Comparison of ENCODE assay signal across 23 mouse cellular contexts in genomic region chr5:130056303-130056702, GRCm38 (mm10). TPM values are rescaled to one million over a fixed set of nuclear protein-coding genes. Genes with fewer than 3 reads are reported as not detected.
A peak's percentile ranks its signal among the peaks of the same experiment; 100 is the strongest.
DNase-seq lines count a peak whose midpoint lies in the region; ATAC-seq and TF ChIP-seq lines count a peak whose summit lies in the region.
"Had no signal": no experiment of that assay in that cellular context is flagged by ENCODE, and none has a peak within 500 bp of the region (broad histone marks: within the 10 kb centered on the region; RNA-seq: fewer than 3 reads in every experiment).

No protein-coding gene starts in this region.

- ATAC-seq in midbrain, embryonic 11.5 days (ENCODE audit: low FRiP score) = no peak
- no peak for ATAC-seq in midbrain, postnatal 0 days (ENCODE audit: low FRiP score)
- peak; percentile 47; the same call in 1 of the 2 replicates for ATAC-seq in liver, embryonic 12.5 days
- peak; percentile 35; the same call in 1 of the 2 replicates for ATAC-seq in liver, embryonic 14.5 days (ENCODE audit: insufficient read depth)
- no peak for ATAC-seq in hindbrain, embryonic 11.5 days (ENCODE audit: low FRiP score)
- ATAC-seq: forebrain, embryonic 13.5 days; forebrain, embryonic 15.5 days had no signal

- no peaks in the 10 kb centered on the region; the same call in 1 of the 2 replicates for H3K4me1 ChIP-seq in midbrain, embryonic 11.5 days (ENCODE audit: control insufficient read depth, insufficient read depth, low read length)
- no peaks in the 10 kb centered on the region for H3K4me1 ChIP-seq in midbrain, postnatal 0 days (ENCODE audit: insufficient read depth, low read length)
- H3K4me1 ChIP-seq in liver, embryonic 12.5 days = peaks cover 26% of the 10 kb centered on the region
- H3K4me1 ChIP-seq in liver, embryonic 14.5 days (replicated peaks; ENCODE audit: control insufficient read depth in 2 of 2, insufficient read depth in 2 of 2, low read length in 1 of 2) = peaks cover 0 to 6% of the 10 kb centered on the region in 2 experiments; a peak in 1 of 4 replicates
- no peaks in the 10 kb centered on the region for H3K4me1 ChIP-seq in hindbrain, embryonic 11.5 days (replicated peaks; ENCODE audit: control insufficient read depth, insufficient read depth, low read length)
- H3K4me1 ChIP-seq: embryonic facial prominence, embryonic 13.5 days; embryonic facial prominence, embryonic 15.5 days; forebrain, embryonic 10.5 days; forebrain, embryonic 13.5 days; forebrain, embryonic 15.5 days had no signal

- TF ChIP-seq CTCF in midbrain, postnatal 0 days (IDR thresholded peaks at IDR 0.05) = no peak
- no peak for TF ChIP-seq CTCF in liver, embryonic 14.5 days (IDR thresholded peaks at IDR 0.05; ENCODE audit: low read depth)

- 93% methylated on average over 2 of the region's 2 CpGs for WGBS in midbrain, embryonic 11.5 days
- 94% methylated on average over 2 of the region's 2 CpGs for WGBS in midbrain, postnatal 0 days
- 53% methylated on average over 2 of the region's 2 CpGs for whole genome bisulfite sequencing in liver, embryonic 12.5 days (ENCODE audit: insufficient replicate concordance)
- 37% methylated on average over 2 of the region's 2 CpGs for WGBS in liver, embryonic 14.5 days (ENCODE audit: insufficient replicate concordance)
- WGBS in hindbrain, embryonic 11.5 days = 95% methylated on average over 2 of the region's 2 CpGs

- no peak overlapping the region for H3K4me3 ChIP-seq in midbrain, embryonic 11.5 days (ENCODE audit: low read depth, low read length)
- no peak overlapping the region for H3K4me3 ChIP-seq in midbrain, postnatal 0 days (ENCODE audit: low read depth, low read length)
- H3K4me3 ChIP-seq in liver, embryonic 12.5 days = no peak overlapping the region
- H3K4me3 ChIP-seq in liver, embryonic 14.5 days (ENCODE audit: insufficient read depth in 1 of 2, low read depth in 2 of 2, low read length in 2 of 2) = no peak overlapping the region
- no peak overlapping the region for H3K4me3 ChIP-seq in hindbrain, embryonic 11.5 days (ENCODE audit: low read depth, low read length)
- H3K4me3 ChIP-seq: embryonic facial prominence, embryonic 13.5 days; embryonic facial prominence, embryonic 15.5 days; erythroblast, embryonic 14.5 days; forebrain, embryonic 10.5 days; forebrain, embryonic 13.5 days; forebrain, embryonic 15.5 days had no signal

- no peak overlapping the region for H3K27ac ChIP-seq in midbrain, embryonic 11.5 days (ENCODE audit: low read depth, low read length)
- no peak overlapping the region for H3K27ac ChIP-seq in midbrain, postnatal 0 days (ENCODE audit: low read depth, low read length)
- H3K27ac ChIP-seq in liver, embryonic 12.5 days = no peak overlapping the region
- no peak overlapping the region for H3K27ac ChIP-seq in liver, embryonic 14.5 days
- no peak overlapping the region for H3K27ac ChIP-seq in hindbrain, embryonic 11.5 days (ENCODE audit: low read depth, low read length)
- H3K27ac ChIP-seq: embryonic facial prominence, embryonic 13.5 days; embryonic facial prominence, embryonic 15.5 days; forebrain, embryonic 10.5 days; forebrain, embryonic 13.5 days; forebrain, embryonic 15.5 days had no signal

- H3K27me3 ChIP-seq in midbrain, embryonic 11.5 days (ENCODE audit: control insufficient read depth, insufficient read depth, low read length) = no peaks in the 10 kb centered on the region
- H3K27me3 ChIP-seq in midbrain, postnatal 0 days (ENCODE audit: insufficient read depth, low read length) = no peaks in the 10 kb centered on the region
- H3K27me3 ChIP-seq in liver, embryonic 12.5 days (replicated peaks) = no peaks in the 10 kb centered on the region
- H3K27me3 ChIP-seq in liver, embryonic 14.5 days (ENCODE audit: control insufficient read depth, insufficient read depth, low read length) = no peaks in the 10 kb centered on the region
- no peaks in the 10 kb centered on the region for H3K27me3 ChIP-seq in hindbrain, embryonic 11.5 days (ENCODE audit: control insufficient read depth, insufficient read depth, low read length)
- H3K27me3 ChIP-seq: embryonic facial prominence, embryonic 13.5 days; embryonic facial prominence, embryonic 15.5 days; forebrain, embryonic 13.5 days; forebrain, embryonic 15.5 days had no signal

- H3K36me3 ChIP-seq in midbrain, embryonic 11.5 days (ENCODE audit: control insufficient read depth, insufficient read depth, low read length) = peaks cover 3% of the 10 kb centered on the region; the same call in 1 of the 2 replicates
- peaks cover 14% of the 10 kb centered on the region for H3K36me3 ChIP-seq in midbrain, postnatal 0 days (ENCODE audit: insufficient read depth, low read length)
- H3K36me3 ChIP-seq in liver, embryonic 12.5 days = peaks cover 71% of the 10 kb centered on the region
- H3K36me3 ChIP-seq in liver, embryonic 14.5 days (replicated peaks; ENCODE audit: control insufficient read depth, insufficient read depth, low read depth) = peaks cover 5% of the 10 kb centered on the region; the same call in 1 of the 2 replicates
- H3K36me3 ChIP-seq in hindbrain, embryonic 11.5 days (ENCODE audit: control insufficient read depth, insufficient read depth, low read length) = peaks cover 1% of the 10 kb centered on the region; the same call in 1 of the 2 replicates

- no peaks in the 10 kb centered on the region for H3K9me3 ChIP-seq in midbrain, embryonic 11.5 days (ENCODE audit: control insufficient read depth, low read length)
- H3K9me3 ChIP-seq in midbrain, postnatal 0 days (ENCODE audit: low read length) = no peaks in the 10 kb centered on the region
- H3K9me3 ChIP-seq in liver, embryonic 12.5 days (replicated peaks) = no peaks in the 10 kb centered on the region
- no peaks in the 10 kb centered on the region for H3K9me3 ChIP-seq in liver, embryonic 14.5 days (ENCODE audit: control insufficient read depth, low read length)
- no peaks in the 10 kb centered on the region for H3K9me3 ChIP-seq in hindbrain, embryonic 11.5 days (ENCODE audit: control insufficient read depth, low read length)
- H3K9me3 ChIP-seq: embryonic facial prominence, embryonic 13.5 days; embryonic facial prominence, embryonic 15.5 days; forebrain, embryonic 10.5 days; forebrain, embryonic 13.5 days; forebrain, embryonic 15.5 days had no signal

- DNase-seq in midbrain, embryonic 11.5 days (ENCODE audit: low spot score, missing footprints) = peak; percentile 74
- DNase-seq in midbrain, postnatal 0 days (ENCODE audit: low spot score) = no peak
- DNase-seq in liver, embryonic 14.5 days (ENCODE audit: low read depth in 3 of 3, low spot score in 3 of 3) = no peak
- no peak for DNase-seq in hindbrain, embryonic 11.5 days (ENCODE audit: low spot score)
- no peak for DNase-seq in retina, postnatal 1 day
- no peak for DNase-seq in thymus, postnatal 25 days
- DNase-seq: adrenal gland, adult 2 months; adrenal gland, postnatal 10 days; adrenal gland, postnatal 25 days; cerebellum, adult 11 months; cerebellum, adult 18-20 months; cerebellum, adult 8-10 months; cerebellum, adult 9-11 months; cerebellum, postnatal 14 days; cerebellum, postnatal 36 days; embryo, embryonic 11 days had no signal

- H3K4me2 ChIP-seq in midbrain, embryonic 11.5 days = no peak overlapping the region
- H3K4me2 ChIP-seq in midbrain, postnatal 0 days (ENCODE audit: low read depth, low read length, poor library complexity, severe bottlenecking) = no peak overlapping the region
- no peak overlapping the region for H3K4me2 ChIP-seq in liver, embryonic 12.5 days
- H3K4me2 ChIP-seq in liver, embryonic 14.5 days (ENCODE audit: low read depth) = no peak overlapping the region
- H3K4me2 ChIP-seq in hindbrain, embryonic 11.5 days (replicated peaks; ENCODE audit: low read depth, low read length) = no peak overlapping the region
- H3K4me2 ChIP-seq: embryonic facial prominence, embryonic 13.5 days; embryonic facial prominence, embryonic 15.5 days; forebrain, embryonic 13.5 days; forebrain, embryonic 15.5 days had no signal

- TF ChIP-seq EP300 in liver, embryonic 14.5 days (IDR thresholded peaks at IDR 0.05; ENCODE audit: low read depth) = no peak

- no peak overlapping the region for H3K9ac ChIP-seq in midbrain, embryonic 11.5 days (ENCODE audit: low read length)
- H3K9ac ChIP-seq in midbrain, postnatal 0 days (replicated peaks; ENCODE audit: low read length, poor library complexity, severe bottlenecking) = no peak overlapping the region
- H3K9ac ChIP-seq in liver, embryonic 12.5 days = no peak overlapping the region
- no peak overlapping the region for H3K9ac ChIP-seq in liver, embryonic 14.5 days (replicated peaks)
- no peak overlapping the region for H3K9ac ChIP-seq in hindbrain, embryonic 11.5 days (ENCODE audit: low read depth, low read length)
- H3K9ac ChIP-seq: embryonic facial prominence, embryonic 13.5 days; embryonic facial prominence, embryonic 15.5 days; forebrain, embryonic 13.5 days; forebrain, embryonic 15.5 days had no signal

RNA-seq across cellular contexts. Expression of gene Tpst1, which starts 16.8 kb away (rescaled TPM):
- polyA plus RNA-seq in midbrain, embryonic 11.5 days (2014; fragmentation: Nextera tagmentation; extraction: Ambion mirVana) = 64.7 and 68.7 TPM in 2 replicates
- total RNA-seq in midbrain, postnatal 0 days (2014; rRNA removed) = 37.1 and 46.5 TPM in 2 replicates
- polyA plus RNA-seq in midbrain, postnatal 0 days (2015; fragmentation: Nextera tagmentation; extraction: Ambion mirVana) = 50.0 TPM in 2 replicates
- polyA plus RNA-seq in liver, embryonic 12.5 days (2016; fragmentation: Nextera tagmentation; extraction: Ambion mirVana) = 37.1 and 37.2 TPM in 2 replicates
- polyA plus RNA-seq in liver, embryonic 14.5 days (2012; rRNA removed) = 8.4 and 10.0 TPM in 2 replicates
- 22.3 and 22.8 TPM in 2 replicates for polyA plus RNA-seq in liver, embryonic 14.5 days (2014; fragmentation: Nextera tagmentation; extraction: Ambion mirVana)
- polyA plus RNA-seq in hindbrain, embryonic 11.5 days (2014; fragmentation: Nextera tagmentation; extraction: Ambion mirVana) = 61.5 and 63.7 TPM in 2 replicates

RNA-seq across cellular contexts. Expression of gene Crcp, which starts 27.2 kb away (rescaled TPM):
- 41.1 and 42.7 TPM in 2 replicates for polyA plus RNA-seq in midbrain, embryonic 11.5 days (2014; fragmentation: Nextera tagmentation; extraction: Ambion mirVana)
- total RNA-seq in midbrain, postnatal 0 days (2014; rRNA removed) = 54.0 and 63.3 TPM in 2 replicates
- 86.8 and 90.9 TPM in 2 replicates for polyA plus RNA-seq in midbrain, postnatal 0 days (2015; fragmentation: Nextera tagmentation; extraction: Ambion mirVana)
- polyA plus RNA-seq in liver, embryonic 12.5 days (2016; fragmentation: Nextera tagmentation; extraction: Ambion mirVana) = 33.9 and 34.7 TPM in 2 replicates
- polyA plus RNA-seq in liver, embryonic 14.5 days (2012; rRNA removed) = 8.6 and 15.8 TPM in 2 replicates
- 14.7 and 16.1 TPM in 2 replicates for polyA plus RNA-seq in liver, embryonic 14.5 days (2014; fragmentation: Nextera tagmentation; extraction: Ambion mirVana)
- 42.2 and 44.8 TPM in 2 replicates for polyA plus RNA-seq in hindbrain, embryonic 11.5 days (2014; fragmentation: Nextera tagmentation; extraction: Ambion mirVana)

RNA-seq across cellular contexts. Expression of gene Asl, which starts 27.3 kb away (rescaled TPM):
- 24.2 and 30.1 TPM in 2 replicates for polyA plus RNA-seq in midbrain, embryonic 11.5 days (2014; fragmentation: Nextera tagmentation; extraction: Ambion mirVana)
- 34.0 and 39.1 TPM in 2 replicates for total RNA-seq in midbrain, postnatal 0 days (2014; rRNA removed)
- 52.8 and 54.0 TPM in 2 replicates for polyA plus RNA-seq in midbrain, postnatal 0 days (2015; fragmentation: Nextera tagmentation; extraction: Ambion mirVana)
- polyA plus RNA-seq in liver, embryonic 12.5 days (2016; fragmentation: Nextera tagmentation; extraction: Ambion mirVana) = 39.1 and 41.1 TPM in 2 replicates
- 26.1 and 30.4 TPM in 2 replicates for polyA plus RNA-seq in liver, embryonic 14.5 days (2012; rRNA removed)
- polyA plus RNA-seq in liver, embryonic 14.5 days (2014; fragmentation: Nextera tagmentation; extraction: Ambion mirVana) = 39.8 and 47.3 TPM in 2 replicates
- 26.0 and 34.1 TPM in 2 replicates for polyA plus RNA-seq in hindbrain, embryonic 11.5 days (2014; fragmentation: Nextera tagmentation; extraction: Ambion mirVana)

RNA-seq across cellular contexts. Expression of gene Gusb, which starts 53.5 kb away (rescaled TPM):
- polyA plus RNA-seq in midbrain, embryonic 11.5 days (2014; fragmentation: Nextera tagmentation; extraction: Ambion mirVana) = 31.8 and 33.9 TPM in 2 replicates
- 22.0 and 26.7 TPM in 2 replicates for total RNA-seq in midbrain, postnatal 0 days (2014; rRNA removed)
- polyA plus RNA-seq in midbrain, postnatal 0 days (2015; fragmentation: Nextera tagmentation; extraction: Ambion mirVana) = 42.3 and 44.9 TPM in 2 replicates
- polyA plus RNA-seq in liver, embryonic 12.5 days (2016; fragmentation: Nextera tagmentation; extraction: Ambion mirVana) = 44.8 and 49.1 TPM in 2 replicates
- polyA plus RNA-seq in liver, embryonic 14.5 days (2012; rRNA removed) = 15.5 and 18.7 TPM in 2 replicates
- polyA plus RNA-seq in liver, embryonic 14.5 days (2014; fragmentation: Nextera tagmentation; extraction: Ambion mirVana) = 37.7 and 37.9 TPM in 2 replicates
- 33.2 and 35.0 TPM in 2 replicates for polyA plus RNA-seq in hindbrain, embryonic 11.5 days (2014; fragmentation: Nextera tagmentation; extraction: Ambion mirVana)

Comparison
In these comparisons a context has a peak if more than half of its experiments do, and no peak if none do; other contexts are left out.
1. ATAC-seq: peak in liver, embryonic 12.5 days (single experiment) and liver, embryonic 14.5 days (single experiment); none in midbrain, embryonic 11.5 days (single experiment), midbrain, postnatal 0 days (single experiment) and hindbrain, embryonic 11.5 days (single experiment).